ENCODE assay signal across 8 mouse cellular contexts in genomic region chr13:111796191-111796920, GRCm38 (mm10). TPM values are rescaled to one million over a fixed set of nuclear protein-coding genes. Genes with fewer than 3 reads are reported as not detected.
DNase-seq lines count a peak whose midpoint lies in the region; ATAC-seq lines count a peak whose summit lies in the region.

No protein-coding gene starts in this region.

- no peaks in the 10 kb centered on the region for H3K9me3 ChIP-seq in neural tube, embryonic 13.5 days
- H3K9me3 ChIP-seq in neural tube, embryonic 15.5 days (replicated peaks) = no peaks in the 10 kb centered on the region
- no peaks in the 10 kb centered on the region for H3K9me3 ChIP-seq in embryonic facial prominence, embryonic 10.5 days
- H3K9me3 ChIP-seq in hindbrain, embryonic 12.5 days (replicated peaks) = no peaks in the 10 kb centered on the region
- no peaks in the 10 kb centered on the region for H3K9me3 ChIP-seq in lung, embryonic 16.5 days (ENCODE audit: control insufficient read depth, low read length)
- H3K9me3 ChIP-seq in stomach, embryonic 15.5 days = no peaks in the 10 kb centered on the region

- 63% methylated on average over 11 of the region's 11 CpGs for WGBS in neural tube, embryonic 13.5 days
- 58% methylated on average over 11 of the region's 11 CpGs for WGBS in neural tube, embryonic 15.5 days
- 72% methylated on average over 11 of the region's 11 CpGs for WGBS in embryonic facial prominence, embryonic 10.5 days
- WGBS in hindbrain, embryonic 12.5 days = 64% methylated on average over 11 of the region's 11 CpGs
- 15% methylated on average over 11 of the region's 11 CpGs for whole genome bisulfite sequencing in lung, embryonic 16.5 days
- WGBS in stomach, embryonic 15.5 days = 30% methylated on average over 11 of the region's 11 CpGs

- no peak overlapping the region for H3K27ac ChIP-seq in neural tube, embryonic 13.5 days (replicated peaks)
- no peak overlapping the region for H3K27ac ChIP-seq in neural tube, embryonic 15.5 days (replicated peaks)
- peak overlapping the region; percentile 35; the same call in 1 of the 2 replicates for H3K27ac ChIP-seq in embryonic facial prominence, embryonic 10.5 days (replicated peaks)
- H3K27ac ChIP-seq in hindbrain, embryonic 12.5 days = no peak overlapping the region
- peak overlapping the region; percentile 77 for H3K27ac ChIP-seq in lung, embryonic 16.5 days (ENCODE audit: low read length)
- peak overlapping the region; percentile 79 for H3K27ac ChIP-seq in stomach, embryonic 15.5 days

- DNase-seq in embryonic facial prominence, embryonic 10.5 days (ENCODE audit: low spot score) = no peak
- DNase-seq in left cerebral cortex, postnatal 14 days (ENCODE audit: low spot score in 2 of 2) = no peak
- no peak for DNase-seq in right cerebral cortex, postnatal 4 days

- H3K4me2 ChIP-seq in neural tube, embryonic 13.5 days = no peak overlapping the region
- H3K4me2 ChIP-seq in neural tube, embryonic 15.5 days = no peak overlapping the region
- no peak overlapping the region for H3K4me2 ChIP-seq in hindbrain, embryonic 12.5 days (replicated peaks)
- peak overlapping the region; percentile 41 for H3K4me2 ChIP-seq in lung, embryonic 16.5 days (ENCODE audit: low read depth, low read length)
- H3K4me2 ChIP-seq in stomach, embryonic 15.5 days = peak overlapping the region; percentile 23

- no peaks in the 10 kb centered on the region for H3K27me3 ChIP-seq in neural tube, embryonic 13.5 days
- no peaks in the 10 kb centered on the region for H3K27me3 ChIP-seq in neural tube, embryonic 15.5 days (replicated peaks)
- no peaks in the 10 kb centered on the region for H3K27me3 ChIP-seq in embryonic facial prominence, embryonic 10.5 days (replicated peaks; ENCODE audit: low read depth, poor library complexity, severe bottlenecking)
- H3K27me3 ChIP-seq in hindbrain, embryonic 12.5 days = no peaks in the 10 kb centered on the region
- H3K27me3 ChIP-seq in lung, embryonic 16.5 days (ENCODE audit: control insufficient read depth, insufficient read depth, low read depth, low read length) = no peaks in the 10 kb centered on the region
- no peaks in the 10 kb centered on the region for H3K27me3 ChIP-seq in stomach, embryonic 15.5 days (replicated peaks)

- intact Hi-C loops in left cerebral cortex, postnatal 14 days (cut with DNase I) = no loop called here

- no peak overlapping the region for H3K9ac ChIP-seq in neural tube, embryonic 13.5 days
- H3K9ac ChIP-seq in neural tube, embryonic 15.5 days (replicated peaks) = no peak overlapping the region
- no peak overlapping the region for H3K9ac ChIP-seq in hindbrain, embryonic 12.5 days
- H3K9ac ChIP-seq in lung, embryonic 16.5 days (ENCODE audit: low read length) = peak overlapping the region; percentile 26
- H3K9ac ChIP-seq in stomach, embryonic 15.5 days = no peak overlapping the region

- peak; percentile 42; the same call in 1 of the 2 replicates for ATAC-seq in neural tube, embryonic 13.5 days (ENCODE audit: low read depth)
- no peak for ATAC-seq in neural tube, embryonic 15.5 days (ENCODE audit: low FRiP score)
- ATAC-seq in hindbrain, embryonic 12.5 days (ENCODE audit: low FRiP score) = peak; percentile 49
- peak; percentile 75 for ATAC-seq in lung, embryonic 16.5 days (ENCODE audit: low read depth)
- peak; percentile 59 for ATAC-seq in stomach, embryonic 15.5 days (ENCODE audit: insufficient read depth, low FRiP score, low read depth)

- no peak overlapping the region for H3K4me3 ChIP-seq in neural tube, embryonic 13.5 days
- no peak overlapping the region for H3K4me3 ChIP-seq in neural tube, embryonic 15.5 days (replicated peaks)
- no peak overlapping the region for H3K4me3 ChIP-seq in embryonic facial prominence, embryonic 10.5 days
- H3K4me3 ChIP-seq in hindbrain, embryonic 12.5 days = no peak overlapping the region
- H3K4me3 ChIP-seq in lung, embryonic 16.5 days (ENCODE audit: low read length) = no peak overlapping the region
- H3K4me3 ChIP-seq in stomach, embryonic 15.5 days (replicated peaks) = 0 out of 2 replicates have a peak overlapping the region, but pooled peaks have one; percentile 2

- peaks cover 76% of the 10 kb centered on the region for H3K4me1 ChIP-seq in neural tube, embryonic 13.5 days (replicated peaks)
- H3K4me1 ChIP-seq in neural tube, embryonic 15.5 days = peaks cover 62% of the 10 kb centered on the region
- H3K4me1 ChIP-seq in embryonic facial prominence, embryonic 10.5 days = peaks cover 80% of the 10 kb centered on the region
- H3K4me1 ChIP-seq in hindbrain, embryonic 12.5 days = peaks cover 47% of the 10 kb centered on the region
- peaks cover 73% of the 10 kb centered on the region for H3K4me1 ChIP-seq in lung, embryonic 16.5 days (replicated peaks; ENCODE audit: control insufficient read depth, insufficient read depth, low read length)
- peaks cover 72% of the 10 kb centered on the region for H3K4me1 ChIP-seq in stomach, embryonic 15.5 days

- no peaks in the 10 kb centered on the region for H3K36me3 ChIP-seq in neural tube, embryonic 13.5 days
- no peaks in the 10 kb centered on the region for H3K36me3 ChIP-seq in neural tube, embryonic 15.5 days
- H3K36me3 ChIP-seq in embryonic facial prominence, embryonic 10.5 days (replicated peaks) = no peaks in the 10 kb centered on the region
- H3K36me3 ChIP-seq in hindbrain, embryonic 12.5 days = no peaks in the 10 kb centered on the region
- no peaks in the 10 kb centered on the region for H3K36me3 ChIP-seq in lung, embryonic 16.5 days (ENCODE audit: control insufficient read depth, insufficient read depth, low read length)
- no peaks in the 10 kb centered on the region for H3K36me3 ChIP-seq in stomach, embryonic 15.5 days

RNA-seq across cellular contexts. Expression of gene Map3k1, which starts 12.4 kb away (rescaled TPM):
- polyA plus RNA-seq in neural tube, embryonic 13.5 days (2015; fragmentation: Nextera tagmentation; extraction: Ambion mirVana) = 12.2 and 14.3 TPM in 2 replicates
- 9.8 and 11.4 TPM in 2 replicates for polyA plus RNA-seq in neural tube, embryonic 15.5 days (2015; fragmentation: Nextera tagmentation; extraction: Ambion mirVana)
- polyA plus RNA-seq in embryonic facial prominence, embryonic 10.5 days (2016; fragmentation: Nextera tagmentation; extraction: Ambion mirVana) = 15.7 and 16.1 TPM in 2 replicates
- 14.3 and 15.6 TPM in 2 replicates for polyA plus RNA-seq in hindbrain, embryonic 12.5 days (2016; fragmentation: Nextera tagmentation; extraction: Ambion mirVana)
- 25.8 and 28.3 TPM in 2 replicates for polyA plus RNA-seq in lung, embryonic 16.5 days (2015; fragmentation: Nextera tagmentation; extraction: Ambion mirVana)
- polyA plus RNA-seq in stomach, embryonic 15.5 days (2015; fragmentation: Nextera tagmentation; extraction: Ambion mirVana) = 21.3 and 23.4 TPM in 2 replicates
- total RNA-seq in left cerebral cortex, postnatal 14 days (2021) = 10 to 100 TPM; 12.6 to 15.9 TPM

Comparison
In these comparisons a context has a peak if more than half of its experiments do, and no peak if none do; other contexts are left out.
1. H3K27ac ChIP-seq: peak in embryonic facial prominence, embryonic 10.5 days (single experiment), lung, embryonic 16.5 days (single experiment) and stomach, embryonic 15.5 days (single experiment); none in neural tube, embryonic 13.5 days (single experiment), neural tube, embryonic 15.5 days (single experiment) and hindbrain, embryonic 12.5 days (single experiment).
2. H3K4me2 ChIP-seq: peak in lung, embryonic 16.5 days (single experiment) and stomach, embryonic 15.5 days (single experiment); none in neural tube, embryonic 13.5 days (single experiment), neural tube, embryonic 15.5 days (single experiment) and hindbrain, embryonic 12.5 days (single experiment).